In the genomic region with DNA sequence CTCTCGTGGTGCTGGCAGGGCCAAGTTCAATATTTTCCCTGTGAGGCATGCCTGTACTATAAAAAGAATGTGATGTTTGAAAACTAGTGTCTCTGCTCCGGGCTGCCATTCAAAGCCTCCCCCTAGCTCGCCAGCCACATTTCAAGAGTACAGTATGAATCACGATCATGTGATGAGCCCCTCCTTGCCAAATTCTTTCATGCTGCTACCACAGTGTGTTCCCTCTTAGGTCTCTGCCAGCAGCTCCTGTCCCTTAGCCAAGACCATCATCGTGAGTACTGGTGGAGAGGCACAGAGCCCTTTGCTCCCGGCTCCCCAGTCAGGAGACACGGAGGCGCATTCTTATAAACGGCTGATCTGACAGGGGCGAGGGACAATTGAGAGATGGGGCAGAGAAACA, we compare ENCODE assay signal across 8 mouse cellular contexts. TPM values are rescaled to one million over a fixed set of nuclear protein-coding genes. Genes with fewer than 3 reads are reported as not detected.
DNase-seq lines count a peak whose midpoint lies in the region; ATAC-seq and TF ChIP-seq lines count a peak whose summit lies in the region.

No protein-coding gene starts in this region.

- no peak for TF ChIP-seq CTCF in hindbrain, postnatal 0 days (IDR thresholded peaks at IDR 0.05; ENCODE audit: low read depth)

- H3K4me2 ChIP-seq in hindbrain, postnatal 0 days (ENCODE audit: low read depth, low read length), result peak overlapping the region; percentile 34

- H3K4me3 ChIP-seq in hindbrain, postnatal 0 days (ENCODE audit: low read length), result no peak overlapping the region

- H3K36me3 ChIP-seq in hindbrain, postnatal 0 days (ENCODE audit: insufficient read depth, low read length), result no peaks in the 10 kb centered on the region

- DNase-seq in adrenal gland, adult 2 months, result peak; percentile 89
- DNase-seq in cerebellum, postnatal 10 days, result peak; percentile 90 to 95
- DNase-seq in gastrocnemius, postnatal 10 days, result peak; percentile 67
- peak; percentile 92 for DNase-seq in hindbrain, postnatal 0 days (ENCODE audit: low spot score)
- peak; percentile 31 for DNase-seq in left cerebral cortex, adult 11 months (ENCODE audit: low spot score)
- peak; percentile 44 for DNase-seq in mesoderm, embryonic 11.5 days (ENCODE audit: low read depth, low spot score)
- DNase-seq in urinary bladder, postnatal 14 days (ENCODE audit: low spot score), result peak; percentile 77
- DNase-seq in thymus, adult 18-20 months, result no peak

- H3K9ac ChIP-seq in hindbrain, postnatal 0 days (replicated peaks; ENCODE audit: low read length), result no peak overlapping the region

- no peaks in the 10 kb centered on the region for H3K27me3 ChIP-seq in hindbrain, postnatal 0 days (ENCODE audit: insufficient read depth, low read length)

- no peaks in the 10 kb centered on the region for H3K9me3 ChIP-seq in hindbrain, postnatal 0 days (ENCODE audit: low read length)

- no peak overlapping the region for H3K27ac ChIP-seq in hindbrain, postnatal 0 days

- 18% methylated on average over 10 of the region's 10 CpGs for WGBS in hindbrain, postnatal 0 days

- ATAC-seq in hindbrain, postnatal 0 days, result peak; percentile 94

- peaks cover 7% of the 10 kb centered on the region; the same call in 1 of the 2 replicates for H3K4me1 ChIP-seq in hindbrain, postnatal 0 days (ENCODE audit: insufficient read depth, low read length)

RNA-seq across cellular contexts. Expression of a gene that starts 54.2 kb away (rescaled TPM):
- total RNA-seq in adrenal gland, adult 2 months (2021), result 1 to 10 TPM; 3.2 to 4.6 TPM
- polyA plus RNA-seq in adrenal gland, adult 2 months (2012; rRNA removed), result 0.70 and 0.88 TPM in 2 replicates
- under 1 TPM; 0.21 to 0.23 TPM for total RNA-seq in gastrocnemius, postnatal 10 days (2021)
- 1.2 and 1.5 TPM in 2 replicates for total RNA-seq in hindbrain, postnatal 0 days (2014; rRNA removed)
- 0.98 and 1.5 TPM in 2 replicates for polyA plus RNA-seq in hindbrain, postnatal 0 days (2015; fragmentation: Nextera tagmentation; extraction: Ambion mirVana)

Comparison
In these comparisons a context has a peak if more than half of its experiments do, and no peak if none do; other contexts are left out.
1. DNase-seq: peak in adrenal gland, adult 2 months (single experiment), cerebellum, postnatal 10 days (2 of 2), gastrocnemius, postnatal 10 days (single experiment), hindbrain, postnatal 0 days (single experiment), left cerebral cortex, adult 11 months (single experiment), mesoderm, embryonic 11.5 days (single experiment) and urinary bladder, postnatal 14 days (single experiment); none in thymus, adult 18-20 months (0 of 2).